Mouse (Mus musculus): Measurements from ENCODE around the gene Cd2bp2.

Gene Cd2bp2

DNA sequence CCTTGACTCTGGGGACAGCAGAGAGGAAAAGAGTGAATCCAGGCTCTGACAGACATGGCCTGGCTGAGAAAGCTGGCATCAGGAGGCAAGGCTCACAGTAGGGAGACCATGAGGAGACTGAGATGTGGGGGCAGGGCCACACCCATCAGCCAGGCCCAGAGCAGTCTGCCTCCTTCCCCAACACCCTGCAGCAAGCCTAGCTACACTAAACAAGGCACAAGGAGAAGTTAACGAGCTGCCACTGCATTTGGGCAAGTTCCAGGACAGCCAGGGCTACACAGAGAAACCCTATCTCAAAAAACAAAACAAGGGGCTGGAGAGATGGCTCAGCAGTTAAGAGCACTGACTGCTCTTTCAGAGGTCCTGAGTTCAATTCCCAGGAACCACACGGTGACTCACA is 53.6 kb downstream of the Cd2bp2 start:
- DNase-seq (ENCODE audit: low read depth): no peak
